Mouse (Mus musculus) spleen, adult 2 months (tissue): ENCODE results near the gene Tbc1d10b.

Source experiments
- CTCF ChIP-seq: fragments of 200-500 bp; IDR thresholded peaks from 2 replicates; pipeline ENCODE4 v1.5.1; 2011; ENCODE audit warnings: mild to moderate bottlenecking, inconsistent platforms; ENCODE audit not compliant: insufficient read depth, insufficient read length, insufficient replicate concordance; ENCODE audit errors: extremely low read depth
- POLR2A ChIP-seq: fragments of 200-500 bp; IDR thresholded peaks from 2 replicates; pipeline ENCODE4 v1.6.1; 2011; ENCODE audit warnings: low read depth, low read length, inconsistent platforms

DNA sequence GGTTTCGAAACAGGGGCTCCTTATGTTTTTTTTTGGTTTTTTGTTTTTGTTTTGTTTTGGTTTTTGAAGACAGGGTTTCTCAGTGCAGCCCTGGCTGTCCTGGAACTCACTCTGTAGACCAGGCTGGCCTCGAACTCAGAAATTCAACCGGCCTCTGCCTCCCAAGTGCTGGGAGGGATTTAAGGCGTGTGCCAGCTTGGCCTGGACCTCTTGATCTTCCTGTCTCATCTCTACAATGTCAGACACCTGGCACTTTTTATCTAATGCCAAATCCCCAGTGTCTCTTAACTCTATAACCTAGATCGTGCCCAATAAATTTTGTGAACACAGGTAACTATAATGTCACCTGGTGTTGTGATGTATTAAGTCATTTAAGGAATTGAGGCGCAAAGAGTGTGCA is 45.1 kb upstream of the Tbc1d10b start:
- TF ChIP-seq CTCF (no peak), POLR2A (no peak)
